Mouse (Mus musculus) liver, postnatal 0 days (tissue): ENCODE data around the gene Cntn3.

Experiments
- CTCF ChIP-seq: sonication (generic); IDR thresholded peaks from 2 replicates; pipeline ENCODE4 v1.5.1; 2016; ENCODE audit warnings: antibody characterized with exemption, low read depth
- EP300 ChIP-seq: IDR thresholded peaks from 2 replicates; pipeline ENCODE4 v1.6.1; 2016; ENCODE audit warnings: antibody characterized with exemption, low read depth, mild to moderate bottlenecking

GRCm38 (mm10) chr6:102555814-102556437 is 17.0 kb downstream of the Cntn3 start:
- TF ChIP-seq CTCF (no peak), EP300 (no peak)
